Mouse (Mus musculus) MEL (cell line): Measurements from ENCODE around the gene Cacnb3. TPM values are rescaled to one million over a fixed set of nuclear protein-coding genes. Genes with fewer than 3 reads are reported as not detected.

Experiments used
- DNase-seq: peaks from one replicate; pipeline ENCODE4 v3.0.0; 2011; ENCODE audit warnings: low read depth, low spot score
- H3K27ac ChIP-seq: 2 replicates; pipeline ENCODE4 v1.5.1; 2012; ENCODE audit warnings: low read depth, mild to moderate bottlenecking, control low read depth, low read length, moderate library complexity; ENCODE audit not compliant: control insufficient read depth
- H3K27me3 ChIP-seq, 2 experiments: fragments of 150-350 bp in 1 of 2; sonication (generic) in 1 of 2; 2 replicates each; pipeline ENCODE4 v1.6.1; 2012; ENCODE audit warnings: low read length in 2 of 2, mild to moderate bottlenecking in 2 of 2, improper control_type of control experiment in 1 of 2, moderate library complexity in 1 of 2; ENCODE audit not compliant: insufficient read depth in 2 of 2, control insufficient read depth in 1 of 2
- H3K36me3 ChIP-seq, 2 experiments: 2 replicates each; pipeline ENCODE4 v1.6.1; 2012 to 2014; ENCODE audit warnings: low read length in 2 of 2, improper control_type of control experiment in 1 of 2, inconsistent platforms in 1 of 2, mild to moderate bottlenecking in 1 of 2; ENCODE audit not compliant: insufficient read depth in 2 of 2, control insufficient read depth in 1 of 2
- H3K4me1 ChIP-seq, 2 experiments: fragments of 150-350 bp in 1 of 2; sonication (generic) in 1 of 2; 2 replicates each; pipeline ENCODE4 v1.6.1; 2012; ENCODE audit warnings: low read length in 2 of 2, improper control_type of control experiment in 1 of 2, mild to moderate bottlenecking in 1 of 2; ENCODE audit not compliant: insufficient read depth in 2 of 2, control insufficient read depth in 1 of 2
- H3K4me3 ChIP-seq, 2 experiments: fragments of 150-350 bp in 1 of 2; sonication (generic) in 1 of 2; 2 replicates each; pipeline ENCODE4 v1.5.1; 2012; ENCODE audit warnings: low read depth in 2 of 2, low read length in 2 of 2, mild to moderate bottlenecking in 2 of 2, moderate library complexity in 2 of 2, control low read depth in 1 of 2, improper control_type of control experiment in 1 of 2; ENCODE audit not compliant: control insufficient read depth in 1 of 2, insufficient read depth in 1 of 2
- H3K79me2 ChIP-seq: 2 replicates; pipeline ENCODE4 v1.6.1; 2012; ENCODE audit warnings: mild to moderate bottlenecking, low read length, moderate library complexity; ENCODE audit not compliant: control insufficient read depth, poor library complexity, insufficient read depth
- H3K9ac ChIP-seq: 2 replicates; pipeline ENCODE4 v1.6.1; 2012; ENCODE audit warnings: low read depth, mild to moderate bottlenecking, control low read depth, low read length, moderate library complexity; ENCODE audit not compliant: control insufficient read depth, poor library complexity, severe bottlenecking
- H3K9me3 ChIP-seq: fragments of 150-350 bp; sonication (generic); replicated peaks from 2 replicates; pipeline ENCODE4 v1.6.1; 2012; ENCODE audit warnings: mild to moderate bottlenecking, low read length, improper control_type of control experiment, moderate library complexity; ENCODE audit not compliant: insufficient read depth
- BHLHE40 ChIP-seq: IDR thresholded peaks from 2 replicates; pipeline ENCODE4 v1.6.1; 2012; ENCODE audit warnings: low read depth, mild to moderate bottlenecking, inconsistent platforms, low read length, improper control_type of control experiment, borderline replicate concordance
- EP300 ChIP-seq, 2 experiments: IDR thresholded peaks; 2 replicates each; pipeline ENCODE4 v1.6.1; 2011; ENCODE audit warnings: improper control_type of control experiment in 2 of 2, low read length in 2 of 2, low read depth in 1 of 2, mild to moderate bottlenecking in 1 of 2
- ETS1 ChIP-seq: IDR thresholded peaks from 2 replicates; pipeline ENCODE4 v1.6.1; 2012; ENCODE audit warnings: low read depth, mild to moderate bottlenecking, inconsistent platforms, low read length, improper control_type of control experiment, moderate library complexity
- GATA1 ChIP-seq: IDR thresholded peaks from 2 replicates; pipeline ENCODE4 v1.6.1; 2011; ENCODE audit warnings: low read depth, low read length, improper control_type of control experiment
- HCFC1 ChIP-seq: IDR thresholded peaks from 2 replicates; pipeline ENCODE4 v1.6.1; 2012; ENCODE audit warnings: low read depth, mild to moderate bottlenecking, inconsistent platforms, low read length, improper control_type of control experiment, moderate library complexity
- MEF2A ChIP-seq: IDR thresholded peaks from 2 replicates; pipeline ENCODE4 v1.6.1; 2014; ENCODE audit warnings: low read depth, mild to moderate bottlenecking, inconsistent platforms, low read length, improper control_type of control experiment; ENCODE audit not compliant: poor library complexity, insufficient replicate concordance, severe bottlenecking; ENCODE audit errors: extremely low read depth
- MYC ChIP-seq: IDR thresholded peaks from 2 replicates; pipeline ENCODE4 v1.6.1; 2011; ENCODE audit warnings: low read depth, mild to moderate bottlenecking, low read length, improper control_type of control experiment, moderate library complexity
- NELFE ChIP-seq: IDR thresholded peaks from 2 replicates; pipeline ENCODE4 v1.6.1; 2011; ENCODE audit warnings: low read depth, low read length, improper control_type of control experiment
- POLR2AphosphoS2 ChIP-seq: IDR thresholded peaks from 2 replicates; pipeline ENCODE4 v1.6.1; 2011; ENCODE audit warnings: low read length, improper control_type of control experiment
- POLR2AphosphoS5 ChIP-seq: IDR thresholded peaks from 2 replicates; pipeline ENCODE4 v1.6.1; 2012; ENCODE audit warnings: low read depth, borderline replicate concordance, mild to moderate bottlenecking, inconsistent platforms, low read length, moderate library complexity, mixed read lengths
- SMC3 ChIP-seq: IDR thresholded peaks from 2 replicates; pipeline ENCODE4 v1.6.1; 2011; ENCODE audit warnings: low read depth, low read length, improper control_type of control experiment
- TAL1 ChIP-seq: IDR thresholded peaks from 2 replicates; pipeline ENCODE4 v1.6.1; 2012; ENCODE audit warnings: mild to moderate bottlenecking, inconsistent platforms, low read length, moderate library complexity, mixed read lengths
- TBP ChIP-seq: IDR thresholded peaks from 2 replicates; pipeline ENCODE4 v1.8.0; 2011; ENCODE audit warnings: low read depth, low read length, improper control_type of control experiment
- ZKSCAN1 ChIP-seq: IDR thresholded peaks from 2 replicates; pipeline ENCODE4 v1.6.1; 2012; ENCODE audit warnings: low read depth, mild to moderate bottlenecking, inconsistent platforms, low read length, improper control_type of control experiment, moderate library complexity
- polyA plus RNA-seq, 2 experiments: library from polyadenylated mRNA; stranded (reverse) in 1 of 2; unstranded in 1 of 2; fragments of >175 nt in 1 of 2; fragments of >200 nt in 1 of 2; gene quantifications; 2 replicates each; pipeline versions ENCODE4 v1.2.1 to v1.2.4; 2012; ENCODE audit warnings: low replicate concordance in 2 of 2, low read depth in 1 of 2; ENCODE audit not compliant: insufficient read length in 2 of 2, insufficient read depth in 1 of 2, missing spikeins in 1 of 2
- total RNA-seq: library from RNA; depleted of rRNA; stranded (reverse); fragments of 300-350 nt; gene quantifications from 2 replicates; pipeline ENCODE4 v1.2.3, GENCODE M21; 2012

Cacnb3 gene
- total and polyA plus RNA-seq, 3 experiments: 1.4 to 8.5 TPM; not detected in 1

DNA sequence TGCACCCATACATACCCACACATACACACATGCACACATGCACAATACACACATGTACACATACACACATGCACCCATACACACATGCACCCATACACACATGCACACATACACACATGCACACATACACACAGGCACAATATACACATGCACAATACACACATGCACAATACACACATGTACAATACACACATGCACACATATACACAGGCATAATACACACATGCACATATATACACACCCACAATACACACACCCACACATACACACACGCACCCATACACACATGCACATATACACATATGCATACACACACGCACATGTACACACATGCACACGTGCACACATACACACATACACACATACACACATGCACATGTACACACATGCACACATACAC is 18.4 kb upstream of the Cacnb3 start:
- Histone ChIP-seq H3K4me1 (peaks cover 6 to 32% of the 10 kb centered on the region in 2 experiments), H3K9ac (no peak overlapping the region), H3K79me2 (peaks cover 26% of the 10 kb centered on the region), H3K36me3 (peaks cover 0 to 14% of the 10 kb centered on the region in 2 experiments; a peak in 2 of 4 replicates), H3K27ac (no peak overlapping the region), H3K9me3 (no peaks in the 10 kb centered on the region), H3K27me3 (no peaks in the 10 kb centered on the region), H3K4me3 (no peak overlapping the region)
- DNase-seq: no peak
- peak; percentile 95; the same call in 1 of the 2 replicates for TF ChIP-seq POLR2AphosphoS5
- no peak for TF ChIP-seq ZKSCAN1

- peak; percentile 78 for DNase-seq
- Histone ChIP-seq H3K79me2 (peaks cover 5% of the 10 kb centered on the region; the same call in 1 of the 2 replicates), H3K4me1 (peaks cover 0 to 25% of the 10 kb centered on the region in 2 experiments), H3K27ac (no peak overlapping the region), H3K36me3 (peaks cover 0 to 9% of the 10 kb centered on the region in 2 experiments; a peak in 2 of 4 replicates), H3K9ac (no peak overlapping the region), H3K9me3 (no peaks in the 10 kb centered on the region), H3K27me3 (peaks cover 0 to 5% of the 10 kb centered on the region in 2 experiments; a peak in 1 of 4 replicates), H3K4me3 (no peak overlapping the region)
- no peak for TF ChIP-seq MEF2A
- no peak for TF ChIP-seq HCFC1
- TF ChIP-seq EP300 (IDR thresholded peaks at IDR 0.05; ENCODE audit: low read depth in 1 of 2, low read length in 2 of 2): peak in 1 of 2 experiments; percentile 23; a peak in 1 of 4 replicates
- TF ChIP-seq BHLHE40: no peak
- TF ChIP-seq TAL1: 0 out of 2 replicates have a peak, but pooled peaks have one; percentile 11
- peak; percentile 34; the same call in 1 of the 2 replicates for TF ChIP-seq ETS1
- TF ChIP-seq POLR2AphosphoS2: no peak
- 0 out of 2 replicates have a peak, but pooled peaks have one; percentile 16 for TF ChIP-seq GATA1
- peak; percentile 21; the same call in 1 of the 2 replicates for TF ChIP-seq SMC3
- 0 out of 2 replicates have a peak, but pooled peaks have one; percentile 39 for TF ChIP-seq MYC
- TF ChIP-seq TBP: 0 out of 2 replicates have a peak, but pooled peaks have one; percentile 23
- no peak for TF ChIP-seq NELFE
These were observed 16.1 kb upstream of the Cacnb3 start for GRCm38 (mm10) chr15:98614551-98614950.
